Mouse (Mus musculus): ENCODE results near the gene Sertad3.

Sertad3 gene

GRCm38 (mm10) chr7:27473156-27473834 is at the start of gene Sertad3:
Gene Sertad3, plus strand, starts transcription at chr7:27473768.
- peak; percentile 99 for DNase-seq

DNA sequence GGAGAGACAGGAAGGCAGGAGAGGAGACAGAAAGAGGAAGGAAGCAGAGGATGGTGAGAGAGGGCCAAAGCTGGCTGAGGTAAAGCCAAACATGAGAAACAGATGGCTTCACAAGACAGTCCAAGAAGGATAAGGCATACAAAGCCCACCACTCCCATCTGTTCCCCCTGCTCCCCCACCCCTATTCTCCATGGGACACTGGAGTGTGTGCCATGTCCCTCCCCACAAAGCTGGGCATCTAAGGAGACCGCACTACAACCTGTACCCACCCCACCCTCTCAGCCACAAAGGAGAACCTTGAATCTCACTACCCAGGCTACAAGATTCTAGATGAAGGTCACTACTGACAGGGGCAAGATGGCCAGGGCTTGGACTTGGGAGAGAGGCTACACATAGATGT is 46.2 kb upstream of the Sertad3 start:
- DNase-seq: no peak

DNA sequence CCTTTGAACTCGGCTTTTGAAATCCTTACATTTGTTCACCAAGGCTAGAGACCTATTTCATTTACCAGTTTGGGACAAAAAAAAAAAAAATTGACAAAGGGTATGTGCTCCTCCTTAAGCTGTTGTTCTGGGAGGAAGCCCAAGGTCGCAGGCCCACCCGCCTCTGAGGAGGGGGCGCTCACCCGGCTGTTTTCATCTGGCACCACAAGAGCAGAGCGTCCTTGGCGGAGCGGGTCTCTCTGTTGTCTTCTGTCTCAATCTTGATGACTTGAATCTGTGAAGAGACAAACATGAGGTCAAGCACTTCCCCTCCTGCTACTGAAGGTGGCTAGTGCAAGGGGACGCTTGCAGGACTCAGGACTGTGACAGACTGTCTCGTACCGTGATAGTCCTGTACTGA is 45.6 kb upstream of the Sertad3 start:
- DNase-seq: no peak

GRCm38 (mm10) chr7:27429135-27429534 is 44.4 kb upstream of the Sertad3 start:
- no peak for DNase-seq

GRCm38 (mm10) chr7:27433349-27433748 is 40.2 kb upstream of the Sertad3 start:
- no peak for DNase-seq

GRCm38 (mm10) chr7:27433794-27434193 is 39.8 kb upstream of the Sertad3 start:
- DNase-seq: no peak

DNA sequence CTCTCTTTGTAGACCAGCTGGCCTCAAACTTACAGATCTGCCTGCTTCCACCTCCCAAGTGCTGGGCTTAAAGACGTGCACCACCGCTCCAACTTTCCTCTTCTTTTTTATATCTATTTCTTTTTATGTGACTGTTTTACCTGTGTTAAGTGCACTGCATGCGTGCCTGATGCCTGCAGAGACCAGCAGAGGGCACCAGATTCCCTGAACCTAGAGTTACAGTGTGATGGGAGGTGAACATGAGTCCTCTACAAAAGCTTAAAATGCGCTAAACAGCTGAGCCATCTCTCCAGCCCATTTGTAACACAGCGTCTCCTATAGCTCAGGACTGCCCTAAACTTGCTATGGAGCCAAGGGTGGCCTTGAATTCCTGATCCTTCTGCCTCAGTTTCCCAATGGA is 36.0 kb upstream of the Sertad3 start:
- no peak for DNase-seq

DNA sequence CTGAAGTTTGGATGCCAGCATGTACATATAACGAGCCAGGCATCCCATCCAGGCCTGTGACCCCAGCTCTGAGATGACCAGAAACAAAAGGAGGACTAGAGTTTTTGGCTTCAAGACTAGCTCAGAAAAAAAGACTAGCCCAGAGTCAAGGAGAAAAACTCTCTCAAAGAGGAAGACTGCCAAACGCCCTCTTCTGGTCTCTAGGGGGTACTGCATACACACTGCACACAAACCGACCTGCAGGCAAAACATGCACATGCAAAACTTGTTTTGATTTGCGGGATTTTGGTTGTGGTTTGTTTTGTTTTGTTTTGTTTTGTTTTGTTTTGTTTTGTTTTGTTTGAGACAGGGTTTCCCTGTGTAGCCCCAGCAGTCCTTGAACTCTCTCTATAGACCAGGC is 33.6 kb upstream of the Sertad3 start:
- DNase-seq: no peak

- no peak for DNase-seq
These were observed 27.5 kb upstream of the Sertad3 start for GRCm38 (mm10) chr7:27446051-27446450.

DNA sequence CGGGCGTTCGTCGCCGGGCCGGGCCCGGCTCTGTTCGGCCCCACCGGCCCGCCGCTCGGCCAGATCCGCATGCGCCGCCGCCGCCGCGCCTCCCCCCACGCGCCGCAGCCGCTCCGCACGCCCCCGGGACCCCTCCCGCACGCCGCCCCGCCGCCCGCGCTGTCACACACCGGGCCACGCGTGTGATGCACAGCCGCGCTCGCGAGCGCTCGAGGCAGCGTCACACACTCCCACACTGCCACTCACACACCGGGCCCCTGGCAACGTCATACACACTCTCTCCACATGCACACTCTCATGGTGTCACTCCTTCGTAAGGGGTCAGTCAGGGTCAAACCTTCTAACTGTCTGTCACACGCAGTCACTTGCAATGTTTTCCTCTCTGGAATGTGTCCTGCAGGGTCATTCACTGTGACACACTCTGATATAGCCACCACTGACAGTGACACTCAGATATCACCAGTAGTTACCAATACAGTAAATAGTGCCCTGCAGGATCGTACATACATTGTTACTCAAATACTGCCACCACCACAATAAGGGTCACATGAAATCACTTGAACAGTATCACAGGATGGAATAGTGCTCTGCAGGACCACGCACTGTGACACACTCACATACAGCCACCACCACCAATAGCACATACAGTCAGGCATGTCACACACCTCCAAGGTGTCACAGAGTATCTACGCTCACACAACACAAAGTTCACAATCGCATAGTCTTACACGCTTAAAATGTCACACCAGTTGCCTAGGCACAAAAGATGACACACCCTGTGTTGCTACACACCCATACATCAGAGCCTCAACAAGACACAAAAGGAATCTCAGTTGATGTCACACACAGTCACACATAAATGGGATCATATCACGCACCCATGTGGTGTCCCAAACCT is 26.8 kb upstream of the Sertad3 start:
- DNase-seq: peak; percentile 10

GRCm38 (mm10) chr7:27447419-27448286 is 25.9 kb upstream of the Sertad3 start, which contains the start of the genes Sptbn4 and Blvrb:
Gene Sptbn4, minus strand, starts transcription at chr7:27447686.
Gene Blvrb, plus strand, starts transcription at chr7:27447978.
- peak; percentile 100 for DNase-seq

GRCm38 (mm10) chr7:27448421-27449206 is 25.0 kb upstream of the Sertad3 start:
- no peak for DNase-seq

DNA sequence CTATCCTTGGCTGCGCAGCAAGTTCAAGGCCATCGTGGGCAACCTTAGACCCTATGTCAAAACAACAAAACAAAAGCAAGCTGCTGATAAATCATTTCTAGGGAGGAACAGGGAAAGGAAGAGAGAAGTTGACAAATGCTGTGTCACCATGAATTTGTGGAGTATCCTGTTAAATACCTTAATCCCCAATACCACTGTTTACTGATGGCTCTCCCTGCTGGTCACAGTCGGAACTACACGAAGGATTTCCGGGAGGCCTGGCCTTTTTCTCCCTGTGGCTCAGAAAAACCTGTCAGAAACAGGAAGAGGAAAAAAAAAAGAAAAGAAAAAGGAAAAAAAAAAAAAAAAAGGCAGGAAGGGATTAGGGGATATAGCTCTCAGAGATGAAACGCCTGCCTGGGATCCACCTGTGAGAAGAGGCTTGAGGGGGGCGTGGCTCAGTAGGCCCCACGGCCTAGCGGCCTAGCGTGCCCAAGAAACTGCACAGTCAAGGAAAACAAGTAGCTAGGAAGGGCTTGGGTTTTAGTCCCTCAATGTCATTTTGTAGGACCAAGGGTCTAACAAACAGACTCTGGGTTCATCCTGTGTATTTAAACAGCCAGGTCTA is 24.2 kb upstream of the Sertad3 start:
- peak; percentile 60 for DNase-seq

- DNase-seq: no peak
These were observed 22.2 kb upstream of the Sertad3 start for GRCm38 (mm10) chr7:27451359-27451758.

GRCm38 (mm10) chr7:27452206-27452770 is 21.3 kb upstream of the Sertad3 start:
- DNase-seq: no peak

DNA sequence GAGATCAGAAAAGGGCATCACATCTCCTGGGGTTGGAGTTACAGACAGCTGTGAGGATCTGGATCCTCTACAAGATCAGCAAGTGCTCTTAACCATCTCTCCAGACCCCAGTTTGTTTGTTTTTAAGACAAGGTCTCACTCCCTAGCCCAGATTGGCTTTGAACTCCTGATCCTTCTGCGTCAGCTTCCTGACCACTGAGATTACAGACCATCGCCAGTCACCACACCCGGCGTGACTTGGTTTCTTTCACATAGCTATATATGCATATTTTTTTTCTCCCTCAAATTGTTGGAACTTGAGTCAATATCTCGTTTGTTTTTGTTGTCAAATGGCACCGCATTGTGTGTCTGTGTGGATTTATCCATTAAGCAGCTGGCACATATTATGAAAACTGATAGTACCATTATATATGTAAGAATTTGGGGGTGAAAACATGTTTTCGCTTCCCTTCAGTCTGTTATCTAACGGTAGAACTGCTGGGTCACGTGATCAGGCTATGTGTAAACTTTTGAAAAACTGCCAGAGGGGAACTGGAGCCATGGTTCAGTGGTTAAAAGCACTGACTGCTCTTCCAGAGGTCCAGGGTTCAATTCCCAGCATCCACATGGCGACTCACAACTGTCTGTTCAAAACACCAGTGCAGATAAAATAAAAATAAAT is 19.0 kb upstream of the Sertad3 start:
- no peak for DNase-seq

DNA sequence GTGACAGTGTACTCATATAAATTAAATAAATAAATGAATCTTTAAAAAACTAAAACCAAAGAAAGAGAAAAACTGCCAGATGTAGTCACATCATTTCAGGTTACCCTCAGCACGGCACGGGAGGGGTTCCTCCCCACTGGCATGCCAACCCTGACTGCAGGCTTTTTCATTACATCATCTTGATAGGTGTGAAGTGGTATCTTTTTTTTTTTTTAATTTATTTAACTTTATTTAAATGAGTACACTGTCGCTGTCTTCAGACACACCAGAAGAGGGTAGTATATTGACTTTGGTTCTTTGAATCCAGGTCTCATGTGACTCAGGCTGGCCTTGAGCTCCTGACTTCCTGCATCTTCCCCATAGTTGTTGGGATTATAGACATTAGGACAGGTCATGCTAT is 18.3 kb upstream of the Sertad3 start:
- no peak for DNase-seq

- no peak for DNase-seq
These were observed 15.0 kb upstream of the Sertad3 start for GRCm38 (mm10) chr7:27458614-27459013.

DNA sequence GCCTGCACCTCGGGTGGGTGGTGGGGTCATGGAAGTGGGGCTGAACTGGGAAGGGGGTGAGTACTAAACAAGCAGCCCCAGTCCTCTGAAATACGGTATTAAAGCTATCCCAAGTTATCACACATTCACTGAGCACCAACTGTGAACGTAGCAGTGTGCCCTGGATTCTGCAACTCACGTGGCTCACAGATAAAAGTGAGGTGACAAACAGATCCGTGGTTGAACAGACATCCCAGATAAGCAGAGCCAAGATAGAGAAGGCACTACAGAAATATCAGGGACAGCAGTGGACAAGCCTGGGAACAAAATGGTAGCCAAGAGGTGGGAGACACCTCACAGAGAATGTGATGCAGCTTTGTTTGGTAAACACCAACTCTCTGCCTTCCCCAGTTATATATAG is 13.9 kb upstream of the Sertad3 start:
- DNase-seq: no peak

GRCm38 (mm10) chr7:27460477-27460876 is 13.1 kb upstream of the Sertad3 start:
- no peak for DNase-seq

DNA sequence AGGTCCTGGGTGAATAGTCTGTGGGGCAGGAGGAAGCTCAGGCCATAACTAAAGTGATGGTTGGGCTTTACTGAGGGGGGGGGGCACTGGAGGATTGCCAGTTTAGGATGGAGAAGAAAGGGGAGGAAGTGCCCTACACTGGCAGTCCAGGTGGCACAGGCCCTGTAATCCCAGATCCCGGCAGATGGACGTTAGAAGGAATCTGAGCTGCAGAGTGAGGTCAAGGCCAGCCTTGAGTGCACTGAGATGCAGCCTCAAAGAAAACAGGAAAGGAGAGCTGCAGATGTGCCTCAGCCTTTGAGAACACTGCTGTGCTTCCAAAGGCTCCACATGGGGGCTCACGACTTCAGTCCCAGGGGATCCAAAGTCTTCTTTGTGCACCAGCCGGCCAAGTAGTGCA is 5.9 kb upstream of the Sertad3 start:
- no peak for DNase-seq
